Mouse (Mus musculus) kidney, adult 8-10 months (tissue): ENCODE measurements around the gene Nrap.
"Not testable (repeated sequence)": the region's sequence is repeated elsewhere in the genome, so short reads cannot be mapped to it uniquely, and the experiment has no call there.

Experiments
- DNase-seq, 2 experiments: peaks; one replicate each; pipeline ENCODE4 v3.0.0; 2022

Nrap gene

DNA sequence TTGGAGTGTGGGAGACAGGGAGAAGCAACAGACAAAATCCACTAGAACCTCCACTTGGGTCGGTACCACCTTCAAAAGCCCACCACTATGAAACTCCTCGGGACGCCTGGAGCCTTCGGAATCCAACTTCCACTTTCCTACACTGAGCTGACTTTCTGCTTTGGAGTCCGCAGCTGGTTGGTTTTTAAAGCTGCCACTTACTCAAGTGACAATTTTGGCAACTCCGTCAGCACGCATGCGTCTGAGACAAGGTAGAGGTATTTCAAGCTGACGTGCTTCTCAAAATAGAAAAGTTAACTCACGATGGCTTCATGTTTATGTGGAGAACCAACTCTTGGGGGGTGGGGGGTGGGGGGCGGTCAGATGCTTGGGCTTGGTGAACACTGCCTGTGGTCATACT, at the start of gene Nrap:
Gene Nrap (minus strand): TSS at position 159 of the 400 bp plus-strand sequence.
- no peak for DNase-seq

DNA sequence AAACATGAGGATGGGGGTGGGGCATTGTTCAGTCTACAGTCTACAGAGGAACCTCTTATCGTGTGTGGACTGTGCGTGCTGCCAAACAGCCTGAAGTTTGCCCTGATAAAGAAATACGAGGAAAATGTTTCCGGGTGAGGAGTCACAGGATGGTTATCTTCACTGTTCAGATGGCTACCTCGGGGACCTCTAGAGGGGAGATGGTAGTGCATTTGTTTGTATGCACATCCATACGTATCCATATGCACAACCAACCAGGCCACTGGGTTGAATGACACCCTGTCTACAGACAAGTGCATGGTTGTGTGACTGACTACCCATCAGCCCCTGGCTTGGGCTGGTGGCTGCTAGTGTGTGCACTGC, 49.2 kb upstream of the Nrap start:
- DNase-seq: no peak

DNA sequence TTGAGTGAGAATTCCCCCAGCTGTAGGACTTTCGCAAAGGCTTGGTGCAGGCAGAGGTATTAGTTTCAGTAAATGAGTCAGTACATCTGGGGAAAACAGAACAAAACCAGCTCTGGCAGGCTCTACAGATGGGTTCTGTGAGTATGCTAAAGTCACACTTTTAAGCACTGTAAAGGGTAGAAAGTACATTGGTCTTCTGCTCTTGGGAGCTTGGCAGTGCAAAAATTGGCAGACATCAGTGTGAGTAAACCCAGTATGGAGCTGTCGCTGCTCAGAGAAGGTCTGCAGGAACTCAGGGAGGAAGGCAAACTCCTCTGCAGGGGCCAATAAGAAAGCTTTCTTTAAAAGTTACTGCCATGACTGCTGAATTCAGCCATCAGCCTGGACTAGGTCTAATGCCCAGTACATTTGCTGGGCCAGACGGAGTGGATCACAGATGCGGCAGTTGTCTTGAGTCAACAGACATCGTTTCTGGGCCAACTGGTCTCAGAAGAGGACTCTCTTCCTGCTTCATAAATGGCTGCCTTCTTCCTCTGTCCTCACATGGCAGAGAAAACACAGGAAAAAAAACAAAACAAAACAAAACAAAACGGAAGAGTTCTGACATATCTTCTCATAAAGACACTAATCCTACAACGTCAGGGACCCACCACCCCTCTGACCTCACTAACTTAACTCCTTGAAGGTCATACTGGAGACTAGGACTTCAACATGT, 48.7 kb upstream of the Nrap start:
- DNase-seq: no peak

DNA sequence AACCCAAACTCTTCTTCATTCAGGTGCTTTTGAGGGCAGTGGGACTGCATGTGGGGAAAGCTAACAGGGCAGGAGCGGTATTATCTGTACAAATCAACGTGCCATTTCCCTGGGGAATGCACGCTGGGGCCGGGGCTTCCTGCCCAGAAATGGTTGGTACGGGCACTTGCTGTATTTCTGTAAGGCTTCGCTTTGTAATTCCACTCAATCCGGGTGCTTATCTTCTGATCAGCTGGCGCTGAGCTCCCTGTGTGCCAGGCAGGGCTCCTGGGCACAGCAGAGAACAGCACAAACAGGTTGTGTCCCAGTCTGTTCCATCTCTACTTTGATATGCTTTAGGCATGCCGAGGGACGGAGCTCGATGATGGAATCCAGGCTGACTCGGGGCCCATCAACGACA, 46.5 kb upstream of the Nrap start:
- peak in 1 of 2 experiments; percentile 9 for DNase-seq

DNA sequence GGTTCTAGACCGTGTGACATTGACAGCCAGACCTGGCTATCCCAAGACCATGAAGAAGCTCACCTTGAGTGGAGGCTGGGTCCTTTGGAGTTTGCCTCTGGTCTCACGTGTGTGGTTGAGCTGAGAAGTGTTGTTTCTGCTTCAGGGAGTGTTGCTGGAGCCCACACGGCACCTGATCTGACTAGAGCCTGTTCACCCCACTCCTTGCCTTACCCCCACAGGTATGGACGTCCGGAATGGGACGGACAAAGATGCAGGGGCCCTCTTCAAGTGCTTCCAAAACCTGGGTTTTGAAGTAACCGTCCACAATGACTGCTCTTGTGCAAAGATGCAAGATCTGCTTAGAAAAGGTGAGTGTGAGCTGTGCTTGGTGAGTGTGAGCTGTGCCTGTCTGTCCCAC, 43.7 kb upstream of the Nrap start:
- DNase-seq: no peak

DNA sequence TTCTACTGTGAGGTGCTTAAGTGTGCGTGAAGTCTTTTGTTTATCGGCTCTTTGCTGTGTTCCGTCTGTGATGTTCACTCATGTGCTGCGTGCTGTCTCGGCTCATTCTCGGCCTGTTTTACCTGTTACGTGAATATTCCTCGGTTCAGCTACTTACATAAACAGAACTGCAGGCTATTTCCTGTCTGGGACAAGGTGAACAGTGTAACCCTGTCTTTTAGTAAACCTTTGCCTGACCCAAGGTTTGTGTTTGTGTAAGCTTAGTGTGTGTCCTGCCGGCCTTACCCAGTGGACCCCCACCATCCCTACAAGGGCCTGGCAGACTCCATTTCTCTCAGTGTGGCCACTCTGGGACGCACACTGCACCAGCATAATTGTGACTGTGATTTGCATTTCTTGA, 42.9 kb upstream of the Nrap start:
- no peak for DNase-seq

DNA sequence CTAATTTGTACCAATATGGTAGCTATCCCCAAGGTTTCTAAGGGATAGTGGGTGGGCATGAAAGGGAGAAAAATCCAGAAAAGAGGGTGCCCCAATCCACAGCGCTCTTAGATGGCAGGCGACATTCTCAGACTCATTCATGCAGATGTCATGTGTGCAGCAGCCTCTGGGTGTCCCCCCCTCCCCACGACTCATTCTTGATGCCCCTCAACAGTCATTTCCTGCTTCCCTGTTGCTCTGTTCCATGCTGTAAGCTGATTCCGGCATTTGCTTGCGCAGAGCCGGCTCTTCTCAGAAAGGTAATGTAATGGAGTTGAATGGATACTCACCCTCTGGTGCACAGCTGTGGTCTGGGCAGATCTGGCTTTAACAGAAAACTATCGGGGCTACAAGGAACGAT, 40.5 kb upstream of the Nrap start:
- DNase-seq: no peak

DNA sequence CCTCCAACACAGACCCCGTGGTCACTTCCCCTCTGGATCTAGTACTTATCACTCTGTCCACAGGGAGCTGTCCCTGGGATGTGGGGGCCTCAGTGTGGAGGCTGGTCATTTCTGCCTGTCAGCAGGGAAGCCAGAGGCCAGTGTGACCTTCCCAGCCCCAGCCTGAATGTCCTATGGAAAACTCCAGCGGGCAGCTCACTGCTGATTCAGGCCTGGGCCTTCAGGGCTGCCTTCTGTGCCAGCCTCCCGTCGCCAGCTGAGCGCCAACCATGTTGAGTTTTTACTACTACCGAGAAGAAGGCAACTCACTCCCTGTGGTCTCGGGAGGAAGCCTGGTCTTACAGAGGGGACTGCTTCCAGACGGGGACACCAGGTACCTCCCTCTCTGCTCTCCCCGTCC, 35.7 kb upstream of the Nrap start:
- peak; percentile 27 to 31 for DNase-seq

DNA sequence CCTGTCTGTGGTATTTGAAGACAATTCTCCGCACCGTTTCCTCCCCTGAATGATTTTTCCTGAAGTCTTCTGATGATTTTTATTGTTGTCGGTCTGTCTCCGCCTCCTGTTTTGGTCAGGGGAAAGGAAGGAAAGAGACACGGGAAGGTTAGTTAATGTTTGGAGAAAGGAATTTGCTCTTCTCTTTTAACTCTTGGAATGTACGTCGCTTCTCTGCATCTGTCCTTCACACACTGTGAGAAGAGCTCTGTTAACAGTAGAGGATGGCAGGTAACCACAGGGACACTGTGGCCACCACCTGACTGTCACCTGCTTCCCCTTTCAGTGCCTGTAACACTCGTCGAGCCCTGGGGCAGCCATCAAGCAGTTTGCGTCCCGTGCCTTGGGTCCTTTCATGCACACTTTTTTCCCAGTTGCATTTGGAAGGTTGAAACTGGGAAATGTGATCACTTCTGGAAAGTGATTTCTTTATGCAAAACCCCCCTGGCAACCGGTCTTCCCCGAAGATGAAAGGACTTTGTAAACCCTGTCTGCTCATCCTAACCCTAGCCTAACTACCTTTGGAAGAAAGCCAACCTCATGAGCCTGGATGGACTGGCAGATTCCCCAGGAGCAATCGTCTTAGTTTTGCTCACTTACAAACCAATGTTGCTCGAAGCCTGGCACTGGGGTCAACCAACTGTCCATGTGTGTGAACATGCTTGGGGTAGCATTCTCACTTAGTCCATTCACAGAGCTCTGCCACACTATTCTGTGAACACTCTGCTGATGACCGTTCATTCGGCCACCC, 35.0 kb upstream of the Nrap start:
- peak; percentile 28 to 67 for DNase-seq

DNA sequence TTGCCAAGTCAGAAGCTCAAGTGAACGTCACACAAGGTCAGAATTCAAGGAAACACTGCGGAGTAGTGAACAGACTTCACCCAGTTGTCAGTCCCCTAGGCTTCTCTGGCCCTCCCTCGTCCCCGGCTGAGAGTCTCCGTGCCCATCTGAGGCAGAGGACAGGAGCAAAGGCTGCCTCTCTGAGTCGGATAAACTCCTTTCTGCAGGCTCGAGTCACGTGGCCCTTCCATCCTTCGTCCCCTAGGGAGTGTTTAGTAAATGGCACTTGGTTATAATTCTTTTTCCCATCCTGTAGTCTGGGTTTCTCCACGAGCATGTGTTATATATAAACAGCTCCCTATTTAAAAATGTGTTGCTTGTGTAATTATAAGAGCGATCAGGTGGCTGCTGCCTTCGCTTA, 33.5 kb upstream of the Nrap start:
- DNase-seq: peak in 1 of 2 experiments; percentile 47

DNA sequence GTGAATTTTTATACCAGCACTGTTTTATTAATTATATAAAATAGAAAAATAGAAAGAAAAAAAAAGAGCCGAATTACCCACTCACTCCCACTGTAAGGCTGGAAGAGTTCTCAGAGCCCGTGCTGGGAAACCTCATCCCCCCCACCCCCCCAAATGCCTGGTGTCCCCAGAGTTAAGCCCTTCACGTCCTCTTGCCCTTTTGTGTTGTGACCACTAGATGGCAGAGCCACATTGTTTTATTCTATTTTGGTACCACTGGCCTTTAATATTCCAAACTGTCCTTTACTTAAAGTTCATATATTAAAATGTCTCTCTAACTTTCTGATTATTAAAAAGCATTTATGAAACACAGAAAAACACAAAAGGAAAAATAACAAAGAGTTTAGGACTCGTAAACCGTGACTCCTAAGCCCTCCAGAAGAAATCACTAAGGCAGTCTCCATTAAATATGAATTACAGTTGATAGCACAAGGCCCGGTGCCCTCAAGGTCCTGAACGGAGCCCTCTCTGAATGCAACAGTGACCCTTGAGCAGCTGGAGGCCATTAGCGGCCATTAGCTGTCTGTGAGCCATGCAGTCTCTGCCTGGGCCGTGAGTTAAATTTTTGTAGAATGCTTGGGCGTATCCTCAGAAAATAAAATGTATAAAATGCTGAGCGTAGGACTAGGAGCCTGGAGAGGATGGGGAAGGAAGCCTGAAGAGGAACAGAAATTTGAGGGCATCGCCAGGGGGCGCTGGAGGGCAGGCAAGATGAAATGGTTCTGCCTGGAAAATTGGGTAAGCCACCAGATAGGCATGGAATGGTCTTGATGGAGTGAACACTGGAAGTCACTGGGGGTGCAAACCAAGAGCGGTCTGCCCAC, 32.9 kb upstream of the Nrap start:
- DNase-seq: peak; percentile 84 to 93

DNA sequence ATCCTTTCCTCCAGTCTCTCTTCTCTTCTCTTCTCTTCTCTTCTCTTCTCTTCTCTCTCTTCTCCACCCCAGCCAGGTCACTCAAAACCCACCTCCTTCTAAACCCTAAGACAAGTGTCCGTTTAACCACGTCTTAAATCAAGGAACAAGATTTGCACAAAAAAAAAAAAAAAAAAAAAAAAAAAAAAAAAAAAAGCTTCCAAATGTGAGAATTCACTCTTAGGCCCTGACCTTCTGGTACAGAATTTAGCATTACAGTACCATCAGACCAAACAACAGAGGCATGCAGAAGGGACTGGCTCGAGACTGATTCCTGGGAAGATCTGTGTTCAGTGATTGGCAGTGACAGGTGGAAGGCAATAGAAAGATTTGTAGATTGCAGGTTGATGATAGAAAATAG, 30.5 kb upstream of the Nrap start:
- no peak for DNase-seq

DNA sequence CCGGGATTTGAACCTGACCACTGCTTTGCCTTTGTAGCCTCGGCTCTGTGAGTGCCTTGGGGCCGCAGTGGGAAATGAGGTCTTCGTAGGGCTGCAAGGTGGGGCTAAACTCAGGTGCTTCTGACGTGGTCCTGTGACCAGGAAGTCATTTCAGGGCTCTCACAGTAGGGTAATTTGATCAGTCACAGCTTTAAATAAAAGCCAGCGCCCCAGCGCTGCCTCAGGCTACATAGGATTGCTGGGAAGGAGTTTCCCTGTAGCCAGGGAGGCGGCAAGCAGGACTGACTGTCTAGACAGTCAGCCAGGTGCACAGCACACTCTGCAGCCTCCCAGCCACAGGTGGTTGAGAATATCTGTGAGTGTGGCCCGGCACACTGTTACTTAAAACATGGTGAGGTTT, 29.6 kb upstream of the Nrap start:
- DNase-seq: no peak

DNA sequence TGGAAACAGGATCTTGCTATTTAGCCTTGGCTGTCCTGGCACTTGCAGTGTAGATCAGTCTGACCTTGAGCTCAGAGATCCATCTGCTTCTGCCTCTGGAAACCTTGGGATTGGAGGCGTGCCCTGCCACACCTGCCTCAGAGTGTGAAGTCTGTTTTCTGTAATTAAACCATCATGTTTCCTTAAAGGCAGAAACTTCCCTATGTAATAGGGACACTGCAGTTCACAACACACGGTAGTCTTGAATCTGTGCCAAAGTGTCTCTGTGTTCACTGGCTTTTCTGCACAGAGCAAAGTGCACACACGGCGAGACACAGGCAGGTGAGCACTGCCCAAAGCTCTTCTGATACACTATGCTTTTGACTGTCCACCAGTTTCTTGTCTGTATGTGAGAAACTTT, 28.6 kb upstream of the Nrap start:
- DNase-seq: no peak

DNA sequence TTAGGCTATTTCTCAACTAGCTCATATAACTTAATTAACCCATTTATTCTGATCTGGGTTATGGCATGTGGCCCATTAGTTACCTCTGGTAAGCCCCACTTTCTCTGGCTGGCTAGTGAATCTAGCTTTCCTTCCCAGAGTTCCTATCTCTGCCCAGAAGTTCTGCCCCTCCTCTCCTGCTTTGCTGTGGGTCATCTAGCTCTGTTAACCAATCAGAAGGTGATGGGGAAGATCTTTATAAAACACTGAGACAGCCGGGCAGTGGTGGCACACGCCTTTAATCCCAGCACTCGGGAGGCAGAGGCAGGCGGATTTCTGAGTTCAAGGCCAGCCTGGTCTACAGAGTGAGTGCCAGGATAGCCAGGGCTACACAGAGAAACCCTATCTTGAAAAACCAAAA, 20.0 kb upstream of the Nrap start:
- not testable (repeated sequence) for DNase-seq

DNA sequence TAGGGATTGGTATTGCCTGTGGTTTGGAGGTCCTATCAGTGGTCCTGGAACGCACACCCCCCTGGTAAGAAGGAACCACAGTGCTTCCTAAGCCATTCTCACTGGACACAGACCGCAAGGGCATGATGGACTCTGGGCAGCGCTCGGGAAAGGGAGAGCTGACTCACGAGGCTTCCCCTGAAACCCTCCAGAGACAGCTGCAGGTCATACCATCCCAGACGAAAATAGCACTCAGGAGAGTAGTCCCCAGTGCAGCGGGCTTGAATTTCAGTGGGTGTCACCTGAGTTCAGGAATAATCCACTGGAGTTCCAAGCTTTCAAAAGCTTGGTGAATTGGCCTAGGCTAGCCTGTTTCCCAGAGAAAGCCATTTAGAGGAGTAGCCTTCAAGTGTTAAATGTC, 16.7 kb upstream of the Nrap start:
- no peak for DNase-seq

DNA sequence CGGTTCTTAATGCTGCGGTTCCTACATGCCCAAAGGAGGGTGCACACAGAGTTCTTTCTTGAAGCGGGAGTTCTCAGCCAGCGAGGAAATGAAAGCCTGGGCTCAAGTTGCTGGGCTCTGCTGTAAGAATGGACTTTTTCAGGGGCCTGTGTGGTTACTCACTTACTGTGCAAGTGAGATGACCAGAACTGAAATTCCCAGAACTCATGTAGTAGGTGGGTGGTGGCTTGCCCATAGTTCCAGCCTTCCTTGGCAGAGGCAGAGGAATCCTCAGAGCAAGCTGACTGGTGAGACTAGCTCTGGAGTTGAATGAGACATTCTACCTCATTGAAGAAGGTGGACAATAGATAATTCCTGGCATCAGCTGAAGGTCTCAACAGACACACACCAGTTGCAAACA, 16.0 kb upstream of the Nrap start:
- DNase-seq: no peak

DNA sequence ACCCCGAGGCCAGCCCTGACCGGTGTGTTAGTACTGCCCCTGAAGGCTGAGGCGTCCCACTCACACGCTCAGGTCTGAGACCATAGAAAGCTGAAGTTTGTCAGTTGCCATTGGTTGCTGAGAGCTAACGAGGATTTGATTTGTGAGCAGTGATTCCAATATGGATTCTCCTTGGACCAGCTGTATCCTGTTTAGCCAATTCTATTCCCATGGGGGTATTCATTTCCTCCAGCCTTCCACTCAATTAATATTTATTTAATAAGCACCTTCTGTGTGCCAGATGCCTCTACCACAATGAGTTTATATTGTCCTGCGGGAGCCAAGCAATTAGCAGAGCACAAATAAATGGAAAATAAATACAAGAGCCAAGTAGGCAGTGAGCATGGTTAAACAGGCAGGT, 12.0 kb upstream of the Nrap start:
- DNase-seq: no peak

DNA sequence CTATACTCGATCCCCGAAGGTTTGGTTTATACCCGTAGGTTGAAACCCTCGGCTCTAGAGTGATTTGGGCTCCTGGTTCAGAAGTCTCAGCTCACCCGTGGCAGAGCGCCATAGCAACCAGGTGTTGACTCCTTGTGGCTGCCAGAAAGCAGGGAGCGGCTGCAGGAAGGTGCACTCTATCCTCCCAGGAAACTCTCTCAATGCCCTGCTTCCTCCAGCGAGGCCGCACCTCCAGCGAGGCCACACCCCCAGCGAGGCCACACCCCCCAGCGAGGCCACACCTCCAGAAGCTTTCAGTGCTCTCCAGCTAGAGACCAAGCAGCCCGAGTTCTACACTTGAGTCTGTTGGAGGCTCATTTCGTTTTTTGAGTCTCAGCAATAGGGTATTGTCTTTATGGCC, 10.4 kb upstream of the Nrap start:
- DNase-seq: peak; percentile 81 to 88

DNA sequence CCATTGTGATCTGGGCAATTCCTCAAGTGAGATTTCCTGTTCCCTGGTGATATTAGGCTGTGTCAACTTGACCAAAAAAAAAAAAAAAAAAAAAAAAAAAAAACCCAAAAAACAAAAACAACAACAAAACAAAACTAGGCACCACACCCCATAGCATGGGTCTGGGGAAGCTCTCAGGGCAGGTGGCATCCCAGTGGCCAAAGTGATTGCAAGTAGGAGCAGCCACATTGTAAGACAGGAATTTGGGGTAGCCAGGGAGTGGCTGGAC, 8.6 kb upstream of the Nrap start:
- no peak for DNase-seq

DNA sequence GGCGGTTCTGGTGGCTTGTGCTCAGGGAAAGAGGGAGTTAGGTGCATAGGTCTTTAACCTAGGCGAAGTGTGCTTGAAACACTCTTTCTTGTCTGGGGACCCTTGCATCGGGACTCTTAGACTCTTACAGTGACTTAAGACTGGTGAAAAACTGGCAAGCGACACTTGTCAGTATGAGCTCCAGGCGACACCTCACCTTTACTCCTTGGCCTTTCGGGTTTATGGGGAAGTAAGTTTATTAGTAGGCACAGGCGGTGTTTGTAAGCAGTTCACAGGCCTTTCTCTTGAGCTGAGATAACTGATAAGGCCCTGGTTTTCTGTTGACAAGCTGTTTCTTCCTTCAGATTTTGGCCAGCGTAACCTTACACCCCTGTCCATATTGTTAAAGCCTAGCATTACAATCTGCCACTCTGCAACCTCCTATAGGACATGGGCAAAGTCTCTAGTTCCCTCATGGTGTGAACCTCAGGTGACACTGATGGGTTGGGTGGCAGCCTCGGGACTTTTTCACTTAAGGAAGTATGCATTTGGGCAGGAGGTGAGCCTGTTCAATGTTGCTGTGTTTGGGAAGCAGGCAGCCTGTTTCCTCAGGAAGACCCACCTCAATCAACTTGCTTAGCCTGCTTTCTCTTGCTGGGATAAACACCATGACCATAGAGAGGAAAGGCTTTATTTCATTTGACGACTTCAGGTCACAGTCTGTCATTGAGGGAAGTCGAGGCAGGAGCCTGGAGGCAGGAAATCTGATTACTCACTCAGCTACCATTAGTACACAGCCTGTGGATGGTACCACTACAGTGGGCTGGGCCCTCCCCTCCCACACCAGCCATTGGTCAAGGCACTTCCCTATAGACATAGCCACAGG, 8.1 kb upstream of the Nrap start:
- DNase-seq: no peak

DNA sequence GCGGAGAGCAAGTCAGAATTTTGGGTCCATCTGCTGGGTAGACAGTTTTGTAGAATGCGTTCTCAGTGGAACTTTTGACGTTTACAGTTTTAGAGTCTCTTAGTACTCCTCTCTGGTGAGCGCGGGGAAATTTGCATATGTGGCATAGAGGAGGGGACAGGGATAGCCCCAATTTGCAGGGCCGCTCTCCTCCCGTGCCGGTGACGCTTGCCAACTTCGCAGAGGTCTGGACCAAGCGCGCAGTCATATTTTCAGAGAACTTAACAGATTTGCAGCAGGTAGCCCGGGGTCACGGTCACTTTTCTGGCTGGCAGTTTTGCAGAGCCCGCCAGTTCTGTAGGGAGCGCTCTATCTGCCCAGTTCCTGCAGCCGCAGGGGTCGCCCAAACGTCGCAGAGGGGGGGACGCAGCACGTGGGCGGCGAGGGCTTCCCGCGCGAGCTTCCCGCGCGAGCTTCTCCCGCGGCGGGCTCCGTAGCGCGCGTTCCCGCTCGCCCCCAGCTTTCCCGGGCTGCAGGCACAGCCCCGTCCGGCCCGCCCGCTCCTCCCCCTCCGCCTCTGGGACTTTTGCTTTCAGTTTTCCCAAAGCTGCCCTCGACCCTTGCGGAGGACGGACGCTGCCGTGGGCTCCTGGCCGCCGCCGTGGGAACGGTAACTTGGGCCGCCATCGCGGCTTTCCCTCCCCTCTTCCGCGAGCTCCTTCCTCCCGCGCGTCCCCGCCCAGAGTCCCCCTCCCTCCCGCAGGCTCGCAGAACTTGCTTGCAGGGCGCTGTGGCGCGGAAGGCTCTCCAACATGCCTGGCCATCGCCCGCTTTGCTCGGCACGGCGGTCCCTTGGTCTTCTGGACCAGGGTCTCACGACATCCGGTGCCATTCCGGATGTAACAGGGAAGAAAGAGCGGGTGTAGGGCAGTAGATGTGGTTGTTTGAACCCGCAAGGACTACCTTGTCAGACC, 7.1 kb upstream of the Nrap start, which contains the start of gene Casp7:
Gene Casp7 (plus strand): TSS at position 461 of the 953 bp plus-strand sequence.
- DNase-seq: peak; percentile 47 to 62
